Mouse (Mus musculus): ENCODE data around the gene Pip5k1b.

Pip5k1b gene

GRCm38 (mm10) chr19:24543386-24544350 lies 12.0 kb downstream of the Pip5k1b start:
- DNase-seq (ENCODE audit: low spot score in 2 of 2): no peak

- DNase-seq (ENCODE audit: low spot score in 2 of 2): no peak
Measured at GRCm38 (mm10) chr19:24542293-24542675, 13.4 kb downstream of the Pip5k1b start.

- DNase-seq (ENCODE audit: low spot score in 2 of 2): no peak
Measured at GRCm38 (mm10) chr19:24541669-24542292, 13.9 kb downstream of the Pip5k1b start.

GRCm38 (mm10) chr19:24540952-24541668 lies 14.6 kb downstream of the Pip5k1b start:
- no peak for DNase-seq (ENCODE audit: low spot score in 2 of 2)

- DNase-seq (ENCODE audit: low spot score in 2 of 2): no peak
Measured at GRCm38 (mm10) chr19:24539041-24539440, 16.6 kb downstream of the Pip5k1b start.

DNA sequence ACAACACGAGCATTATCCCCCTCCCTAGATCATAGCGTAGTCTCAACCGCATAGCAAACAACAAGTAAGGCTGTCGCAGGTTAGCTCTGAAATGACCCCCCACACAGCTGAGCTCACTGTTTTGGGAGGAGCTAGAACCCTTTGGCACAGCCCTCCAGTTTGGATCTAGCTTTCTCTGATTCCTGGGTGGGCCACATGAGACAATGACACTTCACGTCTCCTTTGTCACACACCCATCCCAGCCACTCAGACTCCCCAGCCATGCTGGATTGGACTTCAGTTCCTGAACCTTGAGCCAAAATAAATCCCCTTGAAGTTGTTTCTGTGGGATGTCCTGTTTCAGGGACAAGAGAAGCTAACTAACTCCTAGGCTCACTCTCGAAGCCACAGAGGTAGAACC lies 17.5 kb downstream of the Pip5k1b start:
- DNase-seq (ENCODE audit: low spot score in 2 of 2): no peak

- DNase-seq (ENCODE audit: low spot score in 2 of 2): no peak
Measured at GRCm38 (mm10) chr19:24537691-24538090, 18.0 kb downstream of the Pip5k1b start.

DNA sequence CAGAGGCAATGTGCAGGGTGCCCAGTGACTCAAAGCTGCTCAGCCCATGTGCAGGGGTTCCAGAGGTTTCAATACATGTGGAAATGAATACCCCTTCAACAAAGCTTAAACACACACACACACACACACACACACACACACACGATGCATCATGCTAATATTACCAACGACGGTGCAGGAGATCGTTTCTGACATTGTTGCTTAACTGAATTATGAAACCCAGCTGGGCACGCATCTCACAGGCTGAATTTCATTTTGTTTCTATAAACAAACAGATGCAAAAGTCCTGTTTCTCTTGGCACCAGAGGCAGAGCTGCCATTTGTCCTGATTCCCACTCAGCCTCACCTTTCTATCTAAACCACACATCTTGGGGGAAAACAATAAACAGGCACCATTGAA lies 18.8 kb downstream of the Pip5k1b start:
- DNase-seq (ENCODE audit: low spot score in 2 of 2): no peak

DNA sequence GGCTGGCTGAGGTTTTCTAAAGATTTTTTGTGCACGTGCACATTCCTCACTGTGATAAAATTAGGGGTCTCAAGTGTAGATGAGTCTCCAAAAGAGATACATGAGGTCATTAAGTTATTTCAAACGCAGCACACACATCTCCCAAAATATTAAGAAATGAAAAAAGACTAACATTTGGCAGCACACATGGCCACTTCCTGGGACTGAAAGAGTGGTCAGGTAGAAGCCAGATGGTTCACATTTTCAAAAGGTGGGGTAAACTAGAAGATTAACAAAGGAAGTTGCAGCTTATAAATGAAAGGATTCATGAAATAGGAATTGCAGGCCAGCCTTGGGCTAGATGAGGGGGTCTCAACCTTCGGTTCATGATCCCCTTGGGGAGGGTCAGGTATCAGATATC lies 19.4 kb downstream of the Pip5k1b start:
- no peak for DNase-seq (ENCODE audit: low spot score in 2 of 2)

DNA sequence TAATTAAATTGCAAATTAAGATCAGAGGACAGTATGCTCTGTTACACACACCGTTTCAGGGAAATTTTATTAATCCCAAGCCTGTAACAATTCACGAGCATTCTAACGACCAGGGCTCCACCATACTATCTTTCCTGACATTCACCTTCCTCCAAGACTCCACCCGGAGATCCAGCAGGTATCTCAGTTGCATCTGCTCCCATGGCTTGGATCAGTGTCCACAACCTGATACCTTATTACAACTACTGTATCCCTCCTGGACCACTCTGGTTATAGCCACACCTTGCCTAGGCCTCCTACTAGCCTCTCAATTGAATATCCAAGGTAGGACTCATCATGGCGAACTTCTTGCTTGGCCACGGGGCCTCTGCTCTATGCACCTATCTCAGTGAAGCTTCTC lies 20.5 kb downstream of the Pip5k1b start:
- DNase-seq (ENCODE audit: low spot score in 2 of 2): no peak

- DNase-seq (ENCODE audit: low spot score in 2 of 2): no peak
Measured at GRCm38 (mm10) chr19:24534733-24535132, 20.9 kb downstream of the Pip5k1b start.

GRCm38 (mm10) chr19:24528910-24529561 lies 26.6 kb downstream of the Pip5k1b start:
- DNase-seq (ENCODE audit: low spot score in 2 of 2): no peak

DNA sequence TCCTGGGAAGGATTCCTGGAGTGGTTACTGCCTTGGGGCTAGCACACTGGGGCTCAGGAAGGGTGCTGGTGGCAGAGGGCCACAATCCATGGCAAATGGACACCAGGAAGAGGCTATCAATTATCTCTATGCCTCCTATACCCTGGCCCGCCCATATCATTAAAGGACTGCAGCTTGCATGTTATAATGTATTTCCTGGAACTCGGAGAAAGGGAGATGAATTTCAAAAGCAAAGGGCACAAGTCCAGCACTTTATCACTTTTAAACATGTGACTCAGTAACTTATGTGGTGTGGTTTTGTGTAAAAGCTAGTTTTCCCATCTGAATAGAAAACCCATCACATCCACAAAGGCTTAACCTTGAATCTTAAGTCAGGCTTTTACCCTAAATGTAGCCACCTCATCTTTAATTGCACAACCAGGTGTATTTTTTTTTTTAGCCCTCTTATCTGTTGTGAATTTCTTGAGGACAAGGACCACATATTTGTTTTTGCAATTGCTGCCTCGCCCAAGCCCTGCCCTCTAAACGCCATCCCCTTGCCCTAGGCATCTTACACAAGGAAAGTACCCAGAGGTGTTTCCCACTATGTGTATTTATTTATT lies 27.4 kb downstream of the Pip5k1b start:
- no peak for DNase-seq (ENCODE audit: low spot score in 2 of 2)

- DNase-seq (ENCODE audit: low spot score in 2 of 2): no peak
Measured at GRCm38 (mm10) chr19:24527613-24527948, 28.1 kb downstream of the Pip5k1b start.

DNA sequence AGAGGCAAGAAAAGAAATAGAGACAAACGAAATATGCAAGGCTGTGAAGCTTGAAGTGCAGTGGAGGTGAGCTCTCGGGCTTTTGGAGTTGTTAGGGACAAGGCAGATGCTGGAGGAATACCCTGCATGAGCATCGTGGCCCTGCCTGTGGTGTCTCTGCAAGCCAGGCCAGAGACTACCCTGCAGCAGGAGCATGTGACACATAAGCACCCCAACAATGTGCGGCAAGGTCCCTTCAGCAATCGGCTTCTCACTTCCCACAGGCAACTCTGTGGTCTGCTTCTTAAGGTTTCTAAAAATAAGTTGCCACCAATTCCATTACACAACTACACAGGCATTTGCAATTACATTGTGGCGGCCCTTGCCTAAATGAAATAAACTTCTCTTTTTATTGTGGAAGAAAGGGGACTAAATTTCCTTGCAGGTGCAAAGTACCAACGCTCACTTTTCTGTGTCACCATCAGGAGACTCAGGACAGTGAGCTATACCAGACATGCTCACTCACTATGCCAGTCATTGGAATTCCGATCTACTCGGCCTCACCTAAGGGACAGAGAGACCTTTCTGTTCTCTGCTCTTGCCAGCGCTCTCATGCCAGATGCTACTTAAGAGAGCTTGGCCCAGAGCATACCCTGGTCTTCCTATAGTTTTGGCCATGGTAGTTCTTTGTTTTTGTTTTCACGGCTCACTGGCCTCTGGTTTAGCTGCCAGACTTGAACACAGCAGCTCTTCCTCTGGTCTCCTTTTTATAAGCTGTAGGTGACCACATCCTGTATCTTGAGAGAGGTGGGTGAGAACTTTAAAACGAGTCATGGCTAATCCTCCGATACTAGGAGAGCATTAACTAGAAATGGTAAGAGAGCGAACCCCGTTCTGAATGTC lies 28.7 kb downstream of the Pip5k1b start:
- DNase-seq (ENCODE audit: low spot score in 2 of 2): no peak

GRCm38 (mm10) chr19:24523476-24524313 lies 32.0 kb downstream of the Pip5k1b start:
- DNase-seq (ENCODE audit: low spot score in 2 of 2): peak; percentile 19 to 26

DNA sequence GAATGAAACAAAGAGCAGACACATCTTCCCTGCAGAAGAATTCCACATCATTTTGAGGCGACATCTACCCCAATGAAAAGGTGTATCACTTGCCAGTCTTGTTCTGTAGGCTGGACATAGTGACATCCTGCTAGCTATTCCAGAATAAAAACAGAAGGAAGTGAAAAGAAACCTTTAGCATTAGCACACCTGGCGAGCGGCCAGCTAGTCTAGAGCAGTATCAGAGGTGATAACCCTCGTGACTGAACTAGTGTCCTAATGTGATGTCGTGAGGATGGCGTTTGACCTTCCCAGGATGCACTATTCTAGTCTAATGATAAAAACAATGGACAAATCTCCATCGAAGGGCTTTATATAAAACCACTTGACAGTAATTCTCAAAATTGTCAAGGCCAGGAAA lies 33.7 kb downstream of the Pip5k1b start:
- DNase-seq (ENCODE audit: low spot score in 2 of 2): no peak

GRCm38 (mm10) chr19:24521146-24521545 lies 34.5 kb downstream of the Pip5k1b start:
- DNase-seq (ENCODE audit: low spot score in 2 of 2): no peak

- no peak for DNase-seq (ENCODE audit: low spot score in 2 of 2)
Measured at GRCm38 (mm10) chr19:24519732-24520409, 35.8 kb downstream of the Pip5k1b start.

All from frontal cortex, postnatal 14 days (tissue).